Mouse (Mus musculus) splenic B cell, adult 2 months (primary cell): ENCODE data around the gene 1700001L19Rik.

ENCODE experiments used
- DNase-seq: peaks from one replicate; pipeline ENCODE4 v3.0.0-alpha.2; 2011; ENCODE audit warnings: low read depth, low spot score
- H3K27me3 ChIP-seq: 2 replicates; pipeline ENCODE4 v1.6.1; 2012; ENCODE audit warnings: mild to moderate bottlenecking, low read length, moderate library complexity, mixed read lengths; ENCODE audit not compliant: control insufficient read depth, poor library complexity, insufficient read depth, severe bottlenecking
- H3K36me3 ChIP-seq: 2 replicates; pipeline ENCODE4 v1.6.1; 2012; ENCODE audit warnings: mild to moderate bottlenecking, low read length, moderate library complexity, mixed read lengths; ENCODE audit not compliant: control insufficient read depth, poor library complexity, insufficient read depth, severe bottlenecking

The 1700001L19Rik gene

GRCm38 (mm10) chr13:68588352-68588751, 8.9 kb upstream of the 1700001L19Rik start:
- Histone ChIP-seq H3K27me3 (no peaks in the 10 kb centered on the region), H3K36me3 (peaks cover 7% of the 10 kb centered on the region)
- no peak for DNase-seq

- Histone ChIP-seq H3K36me3 (peaks cover 7% of the 10 kb centered on the region), H3K27me3 (no peaks in the 10 kb centered on the region)
- DNase-seq = no peak
Observed at GRCm38 (mm10) chr13:68593797-68594196, 3.4 kb upstream of the 1700001L19Rik start.

GRCm38 (mm10) chr13:68597667-68598066, 446 bp downstream of the 1700001L19Rik start:
- H3K27me3 ChIP-seq = no peaks in the 10 kb centered on the region
- no peak for DNase-seq
- H3K36me3 ChIP-seq = no peaks in the 10 kb centered on the region

GRCm38 (mm10) chr13:68598953-68599352, 1.7 kb downstream of the 1700001L19Rik start:
- Histone ChIP-seq H3K36me3 (no peaks in the 10 kb centered on the region), H3K27me3 (no peaks in the 10 kb centered on the region)
- DNase-seq = no peak

- no peaks in the 10 kb centered on the region; the same call in 1 of the 2 replicates for H3K27me3 ChIP-seq
- H3K36me3 ChIP-seq = no peaks in the 10 kb centered on the region
- no peak for DNase-seq
Observed at GRCm38 (mm10) chr13:68601184-68601583, 4.0 kb downstream of the 1700001L19Rik start.

GRCm38 (mm10) chr13:68603085-68603484, 5.9 kb downstream of the 1700001L19Rik start:
- Histone ChIP-seq H3K27me3 (no peaks in the 10 kb centered on the region; the same call in 1 of the 2 replicates), H3K36me3 (no peaks in the 10 kb centered on the region)
- DNase-seq = no peak

GRCm38 (mm10) chr13:68605689-68606126, 8.5 kb downstream of the 1700001L19Rik start:
- Histone ChIP-seq H3K27me3 (no peaks in the 10 kb centered on the region; the same call in 1 of the 2 replicates), H3K36me3 (no peaks in the 10 kb centered on the region)
- DNase-seq = no peak

GRCm38 (mm10) chr13:68607652-68608405, 10.6 kb downstream of the 1700001L19Rik start:
- DNase-seq = no peak
- Histone ChIP-seq H3K36me3 (no peaks in the 10 kb centered on the region), H3K27me3 (no peaks in the 10 kb centered on the region; the same call in 1 of the 2 replicates)

- no peak for DNase-seq
- H3K27me3 ChIP-seq = no peaks in the 10 kb centered on the region
- no peaks in the 10 kb centered on the region for H3K36me3 ChIP-seq
Observed at GRCm38 (mm10) chr13:68622792-68623191, 25.6 kb downstream of the 1700001L19Rik start.

GRCm38 (mm10) chr13:68627041-68627440, 29.8 kb downstream of the 1700001L19Rik start:
- Histone ChIP-seq H3K36me3 (no peaks in the 10 kb centered on the region), H3K27me3 (no peaks in the 10 kb centered on the region)
- no peak for DNase-seq

GRCm38 (mm10) chr13:68642786-68643185, 45.6 kb downstream of the 1700001L19Rik start:
- DNase-seq = no peak
- no peaks in the 10 kb centered on the region for H3K36me3 ChIP-seq
- no peaks in the 10 kb centered on the region for H3K27me3 ChIP-seq
